Mouse (Mus musculus): ENCODE data around the gene Zfand6. TPM values are rescaled to one million over a fixed set of nuclear protein-coding genes. Genes with fewer than 3 reads are reported as not detected.

Gene Zfand6
- polyA plus RNA-seq, 1 experiment from 2014 or later = 163 TPM

Other genes starting within 250 kb of the Zfand6 start
- 0.10 and 0.41 TPM in 2 replicates for gene Gm2115, start 161.0 kb downstream of the Zfand6 start, polyA plus RNA-seq (2016; fragmentation: Nextera tagmentation; extraction: Ambion mirVana)
- gene Fah, start 83.2 kb downstream of the Zfand6 start, polyA plus RNA-seq (2016; fragmentation: Nextera tagmentation; extraction: Ambion mirVana) = 5.9 and 6.9 TPM in 2 replicates
- gene Olfr291, start 163.6 kb upstream of the Zfand6 start, polyA plus RNA-seq (2016; fragmentation: Nextera tagmentation; extraction: Ambion mirVana) = not detected in 2 replicates

Data from heart, embryonic 12.5 days (tissue).